In the genomic region with DNA sequence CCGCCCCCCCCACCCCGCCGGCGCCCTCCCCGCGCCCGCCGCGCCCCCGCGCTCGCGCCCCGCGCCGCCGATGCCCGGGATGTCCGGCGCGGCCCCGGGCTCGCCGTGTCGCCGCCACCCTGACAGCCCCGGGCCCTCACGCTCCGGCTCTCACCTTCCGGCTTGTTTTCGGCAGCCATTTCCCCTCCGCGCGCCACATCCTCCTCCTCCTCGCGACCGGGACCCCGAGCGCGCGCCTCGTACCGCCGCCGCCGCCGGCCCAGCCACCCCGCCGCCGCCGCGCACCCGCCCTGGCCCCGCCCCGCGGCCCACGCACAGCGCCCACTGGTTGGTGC, we compare ENCODE assay signal across 8 mouse cellular contexts. TPM values are rescaled to one million over a fixed set of nuclear protein-coding genes. Genes with fewer than 3 reads are reported as not detected.
A peak's percentile ranks its signal among the peaks of the same experiment; 100 is the strongest.
DNase-seq lines count a peak whose midpoint lies in the region; ATAC-seq lines count a peak whose summit lies in the region.

No protein-coding gene starts in this region.

- ATAC-seq in lung, embryonic 15.5 days (ENCODE audit: borderline replicate concordance, extremely low read depth, low FRiP score, low TSS enrichment) = no peak
- no peak for ATAC-seq in embryonic facial prominence, embryonic 11.5 days (replicated peaks; ENCODE audit: insufficient number of reproducible peaks, low FRiP score, low TSS enrichment, low read depth)
- ATAC-seq in hindbrain, embryonic 12.5 days (ENCODE audit: low FRiP score) = no peak; the same call in 1 of the 2 replicates
- no peak for ATAC-seq in midbrain, embryonic 15.5 days (replicated peaks)

- H3K27me3 ChIP-seq in lung, embryonic 15.5 days = no peaks in the 10 kb centered on the region
- no peaks in the 10 kb centered on the region for H3K27me3 ChIP-seq in embryonic facial prominence, embryonic 11.5 days (ENCODE audit: control insufficient read depth, insufficient read depth, low read length)
- H3K27me3 ChIP-seq in hindbrain, embryonic 12.5 days = peaks cover 4% of the 10 kb centered on the region; the same call in 1 of the 2 replicates
- H3K27me3 ChIP-seq in midbrain, embryonic 15.5 days (replicated peaks) = no peaks in the 10 kb centered on the region

- no peaks in the 10 kb centered on the region for H3K9me3 ChIP-seq in lung, embryonic 15.5 days
- H3K9me3 ChIP-seq in embryonic facial prominence, embryonic 11.5 days (replicated peaks; ENCODE audit: control insufficient read depth, low read length) = no peaks in the 10 kb centered on the region
- H3K9me3 ChIP-seq in hindbrain, embryonic 12.5 days (replicated peaks) = no peaks in the 10 kb centered on the region
- H3K9me3 ChIP-seq in midbrain, embryonic 15.5 days = no peaks in the 10 kb centered on the region

- H3K27ac ChIP-seq in lung, embryonic 15.5 days = peak overlapping the region; percentile 71
- H3K27ac ChIP-seq in embryonic facial prominence, embryonic 11.5 days (replicated peaks; ENCODE audit: low read depth, low read length) = peak overlapping the region; percentile 42
- H3K27ac ChIP-seq in hindbrain, embryonic 12.5 days = peak overlapping the region; percentile 79
- H3K27ac ChIP-seq in midbrain, embryonic 15.5 days = peak overlapping the region; percentile 87

- 2% methylated on average over 13 of the region's 58 CpGs for WGBS in lung, embryonic 15.5 days
- 0% methylated on average over 5 of the region's 58 CpGs for WGBS in embryonic facial prominence, embryonic 11.5 days
- WGBS in hindbrain, embryonic 12.5 days = 0% methylated on average over 12 of the region's 58 CpGs
- 0% methylated on average over 34 of the region's 58 CpGs for WGBS in midbrain, embryonic 15.5 days

- no peaks in the 10 kb centered on the region for H3K36me3 ChIP-seq in lung, embryonic 15.5 days
- H3K36me3 ChIP-seq in embryonic facial prominence, embryonic 11.5 days (replicated peaks; ENCODE audit: control insufficient read depth, insufficient read depth, low read depth, low read length) = no peaks in the 10 kb centered on the region
- H3K36me3 ChIP-seq in hindbrain, embryonic 12.5 days = 0 out of 2 replicates have a peak, but pooled peaks cover 3% of the 10 kb centered on the region
- no peaks in the 10 kb centered on the region for H3K36me3 ChIP-seq in midbrain, embryonic 15.5 days (replicated peaks)

- H3K4me1 ChIP-seq in lung, embryonic 15.5 days = peaks cover 26% of the 10 kb centered on the region
- no peaks in the 10 kb centered on the region for H3K4me1 ChIP-seq in embryonic facial prominence, embryonic 11.5 days (ENCODE audit: control insufficient read depth, insufficient read depth, low read length)
- peaks cover 19% of the 10 kb centered on the region for H3K4me1 ChIP-seq in hindbrain, embryonic 12.5 days
- peaks cover 36% of the 10 kb centered on the region for H3K4me1 ChIP-seq in midbrain, embryonic 15.5 days

- DNase-seq in lung, postnatal 4 days = no peak
- DNase-seq in embryonic facial prominence, embryonic 11.5 days (ENCODE audit: low spot score) = no peak
- DNase-seq in T-cell, adult 2 months (ENCODE audit: low spot score) = no peak
- no peak for DNase-seq in layer of hippocampus, adult 9-11 months
- DNase-seq in layer of hippocampus, adult 9-10 months (ENCODE audit: low spot score) = no peak

- peak overlapping the region; percentile 84 for H3K4me3 ChIP-seq in lung, embryonic 15.5 days
- H3K4me3 ChIP-seq in embryonic facial prominence, embryonic 11.5 days (ENCODE audit: low read depth, low read length) = peak overlapping the region; percentile 80
- H3K4me3 ChIP-seq in hindbrain, embryonic 12.5 days = peak overlapping the region; percentile 92
- H3K4me3 ChIP-seq in midbrain, embryonic 15.5 days = peak overlapping the region; percentile 85

- H3K9ac ChIP-seq in lung, embryonic 15.5 days = peak overlapping the region; percentile 76
- H3K9ac ChIP-seq in embryonic facial prominence, embryonic 11.5 days (replicated peaks; ENCODE audit: low read length) = peak overlapping the region; percentile 77
- H3K9ac ChIP-seq in hindbrain, embryonic 12.5 days = peak overlapping the region; percentile 89
- H3K9ac ChIP-seq in midbrain, embryonic 15.5 days = peak overlapping the region; percentile 75

- peak overlapping the region; percentile 92 for H3K4me2 ChIP-seq in lung, embryonic 15.5 days
- H3K4me2 ChIP-seq in embryonic facial prominence, embryonic 11.5 days (ENCODE audit: low read depth, low read length) = peak overlapping the region; percentile 77
- peak overlapping the region; percentile 96 for H3K4me2 ChIP-seq in hindbrain, embryonic 12.5 days (replicated peaks)
- H3K4me2 ChIP-seq in midbrain, embryonic 15.5 days = peak overlapping the region; percentile 98

RNA-seq across cellular contexts. Expression of a gene that starts 0.2 kb away (rescaled TPM):
- 78.7 and 86.7 TPM in 2 replicates for polyA plus RNA-seq in lung, embryonic 15.5 days (2015; fragmentation: Nextera tagmentation; extraction: Ambion mirVana)
- 105 and 130 TPM in 2 replicates for polyA plus RNA-seq in embryonic facial prominence, embryonic 11.5 days (2014; fragmentation: Nextera tagmentation; extraction: Ambion mirVana)
- polyA plus RNA-seq in hindbrain, embryonic 12.5 days (2016; fragmentation: Nextera tagmentation; extraction: Ambion mirVana) = 136 and 157 TPM in 2 replicates
- 145 and 156 TPM in 2 replicates for polyA plus RNA-seq in midbrain, embryonic 15.5 days (2015; fragmentation: Nextera tagmentation; extraction: Ambion mirVana)
